Mouse (Mus musculus) CD4-positive, CD25-positive, alpha-beta regulatory T cell, adult 4 months (primary cell): ENCODE data around the gene Itgb2. TPM values are rescaled to one million over a fixed set of nuclear protein-coding genes. Genes with fewer than 3 reads are reported as not detected.

Experiments
- ATAC-seq: one replicate; pipeline ENCODE4 v1.8.0; 2017
- polyA plus RNA-seq, 2 experiments: library from polyadenylated mRNA; unstranded; fragments of 100-300 nt; shearing (Covaris generic); gene quantifications; one replicate each; pipeline ENCODE4 v1.2.1; 2017

Itgb2 gene
- polyA plus RNA-seq, 2 experiments from 2014 or later = 449 to 774 TPM

DNA sequence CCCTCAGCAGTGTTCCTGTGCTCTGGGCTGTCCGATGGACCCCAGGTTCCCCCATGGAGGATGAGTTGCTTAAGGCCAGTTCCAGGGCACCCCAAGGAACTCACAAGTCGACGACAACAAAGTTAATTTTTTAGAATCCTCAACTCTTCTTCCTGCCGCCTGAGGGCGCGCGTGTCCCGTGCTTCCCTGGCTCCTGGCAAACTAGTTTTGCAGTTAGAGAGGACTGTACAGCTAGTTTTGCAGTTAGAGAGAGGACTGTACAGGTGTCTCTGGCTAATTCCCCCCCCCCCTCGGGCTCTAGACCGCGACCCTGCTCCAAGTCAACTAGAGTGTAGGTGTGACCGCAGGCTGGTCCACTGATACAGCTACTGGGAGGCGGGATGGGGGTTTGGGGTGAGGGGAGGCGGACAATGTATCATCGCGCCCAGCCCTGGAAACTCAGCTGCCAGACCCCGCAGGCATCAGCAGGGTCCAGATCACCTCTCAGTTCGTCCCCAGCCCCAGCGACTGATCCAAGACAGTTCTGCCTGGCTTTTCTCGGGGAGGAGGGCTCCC lies 12.9 kb upstream of the Itgb2 start:
- ATAC-seq = peak; percentile 20

DNA sequence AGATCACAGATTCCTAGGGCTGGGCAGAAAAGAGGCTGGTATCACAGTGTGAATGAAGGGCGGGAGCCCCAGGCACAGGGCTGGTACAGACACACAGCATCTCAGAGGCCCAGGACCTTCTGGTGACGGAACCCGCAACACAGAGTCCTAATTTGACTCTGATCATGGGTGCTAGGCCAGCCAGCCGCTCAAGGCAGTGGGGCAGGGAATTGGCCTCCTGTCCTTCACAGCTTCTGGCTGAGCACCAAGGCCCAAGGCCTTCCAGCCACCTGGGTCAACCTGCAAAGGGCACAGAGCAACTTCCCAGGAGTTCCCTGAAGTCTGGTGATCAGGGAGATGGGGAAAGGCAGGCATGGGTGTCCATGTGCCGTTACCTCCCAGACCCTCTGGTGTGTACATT lies 12.3 kb upstream of the Itgb2 start:
- ATAC-seq = no peak

DNA sequence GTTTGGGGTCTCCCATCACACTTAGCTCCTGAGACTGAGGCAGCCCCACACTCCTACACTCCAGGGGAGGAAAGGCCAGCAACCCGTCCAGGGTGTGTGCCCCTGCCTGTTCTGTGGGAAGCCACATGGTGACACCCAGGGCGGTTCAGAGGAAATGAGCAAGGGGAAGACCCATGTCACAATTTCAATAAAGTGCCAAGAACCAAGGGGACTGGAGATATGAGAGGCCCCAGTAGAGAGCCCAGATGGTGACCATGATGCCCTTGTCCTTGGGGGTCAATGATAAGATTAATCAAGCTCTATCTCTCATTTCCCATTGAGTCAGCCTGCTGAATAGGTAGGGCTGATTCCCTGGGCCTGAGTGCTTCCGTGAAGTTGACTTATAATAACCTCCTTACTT lies 10.9 kb upstream of the Itgb2 start:
- no peak for ATAC-seq

DNA sequence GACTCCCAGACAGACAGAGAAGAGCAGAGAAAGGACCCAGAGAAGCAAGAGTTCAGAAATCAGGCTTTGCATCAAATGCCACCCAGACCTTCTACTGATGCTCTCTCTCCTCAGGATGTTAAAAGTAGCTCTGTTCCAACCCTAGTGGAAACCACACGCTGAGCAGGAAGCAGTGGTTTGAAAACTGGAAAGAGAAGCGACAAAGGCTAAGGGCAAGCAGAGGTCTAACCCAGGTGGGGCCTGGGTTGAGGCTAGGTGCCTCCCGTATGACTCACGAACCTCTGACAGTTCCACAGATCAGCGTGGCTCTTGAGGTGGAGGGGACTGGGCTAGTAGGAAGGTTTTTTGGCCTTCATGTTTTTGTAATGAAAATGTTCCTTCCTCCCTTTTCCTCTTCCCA lies 9.6 kb upstream of the Itgb2 start:
- ATAC-seq = peak; percentile 53

- ATAC-seq = peak; percentile 75
Observed at GRCm38 (mm10) chr10:77522021-77522731, 7.9 kb upstream of the Itgb2 start.

DNA sequence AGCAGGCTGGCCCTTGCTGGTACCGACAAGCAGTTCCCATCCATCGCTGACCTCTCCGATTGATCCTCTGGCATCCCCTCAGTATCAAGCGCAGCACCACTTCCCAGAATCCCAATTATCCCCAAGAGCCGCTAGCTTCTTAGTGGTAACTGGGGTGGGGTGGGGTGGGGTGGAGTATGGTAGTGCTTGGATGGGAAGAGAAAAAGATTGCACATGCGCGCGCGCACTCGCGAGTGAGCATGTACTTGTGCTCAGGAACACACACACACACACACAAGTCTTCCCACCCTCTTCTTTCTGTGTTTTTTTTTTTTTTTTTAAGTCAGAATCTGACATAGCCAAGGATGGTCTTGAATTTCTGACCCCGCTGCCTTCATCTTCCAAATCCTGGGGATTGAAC lies 7.3 kb upstream of the Itgb2 start:
- ATAC-seq = no peak

DNA sequence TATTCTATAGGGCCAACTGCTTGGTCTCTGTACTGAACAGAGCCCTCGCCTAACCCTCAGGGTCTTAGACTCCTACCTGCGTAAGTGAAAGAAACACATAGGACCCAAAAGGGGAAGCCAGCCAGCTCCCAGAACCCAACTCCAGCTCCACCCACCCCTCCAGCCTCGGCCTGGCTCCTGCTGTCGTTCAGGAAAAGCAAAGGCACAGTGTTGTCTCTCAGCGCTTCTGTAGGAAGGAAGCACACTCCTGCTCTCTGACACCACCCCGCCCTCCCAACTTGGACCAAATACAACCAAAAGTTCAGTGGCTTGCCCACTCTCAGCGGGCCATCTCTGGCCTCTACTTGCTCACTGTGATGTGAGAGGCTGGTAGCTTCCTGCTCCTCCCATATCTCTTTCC lies 6.7 kb upstream of the Itgb2 start:
- no peak for ATAC-seq

DNA sequence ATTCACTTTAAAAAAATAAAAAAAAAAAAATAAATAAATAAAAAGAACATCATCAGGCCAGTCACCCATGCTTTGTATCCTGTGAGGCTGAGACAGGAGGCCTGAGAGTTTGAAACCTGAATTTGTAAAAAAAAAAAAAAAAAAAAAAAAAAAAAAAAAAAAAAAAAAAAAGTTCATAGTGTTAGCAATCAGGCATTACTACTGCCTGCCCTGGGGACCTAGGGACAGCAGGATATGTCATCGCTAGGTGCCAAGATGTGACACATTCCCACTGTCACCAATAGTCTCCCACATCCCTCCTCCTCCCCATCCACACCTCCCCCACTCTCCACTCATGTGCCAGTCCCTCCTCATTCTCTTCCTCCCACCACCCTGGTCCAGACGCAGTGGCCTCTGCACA lies 3.6 kb upstream of the Itgb2 start:
- no peak for ATAC-seq

GRCm38 (mm10) chr10:77528634-77529033 lies 1.4 kb upstream of the Itgb2 start:
- ATAC-seq = no peak

- ATAC-seq = no peak
Observed at GRCm38 (mm10) chr10:77531026-77532019, 1.3 kb downstream of the Itgb2 start.

DNA sequence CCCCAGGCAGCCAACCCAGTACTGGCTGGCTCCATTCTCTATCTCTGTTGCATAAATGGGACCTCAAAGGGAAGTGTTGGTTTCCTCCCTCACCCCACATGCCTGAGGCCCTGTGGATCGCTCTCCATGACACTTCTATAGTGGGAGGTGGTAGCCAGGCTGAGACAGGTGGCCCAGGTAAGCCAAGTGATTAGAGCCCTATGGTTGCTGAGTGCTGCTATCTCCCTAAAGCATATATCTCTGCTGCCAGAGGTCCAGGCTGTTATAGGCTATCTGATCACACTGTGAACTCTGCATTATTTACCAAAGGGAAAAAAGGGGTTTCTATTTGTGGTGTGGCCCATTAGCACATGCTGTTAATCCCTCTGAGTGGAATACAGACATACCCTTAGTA lies 2.0 kb downstream of the Itgb2 start:
- ATAC-seq = no peak

DNA sequence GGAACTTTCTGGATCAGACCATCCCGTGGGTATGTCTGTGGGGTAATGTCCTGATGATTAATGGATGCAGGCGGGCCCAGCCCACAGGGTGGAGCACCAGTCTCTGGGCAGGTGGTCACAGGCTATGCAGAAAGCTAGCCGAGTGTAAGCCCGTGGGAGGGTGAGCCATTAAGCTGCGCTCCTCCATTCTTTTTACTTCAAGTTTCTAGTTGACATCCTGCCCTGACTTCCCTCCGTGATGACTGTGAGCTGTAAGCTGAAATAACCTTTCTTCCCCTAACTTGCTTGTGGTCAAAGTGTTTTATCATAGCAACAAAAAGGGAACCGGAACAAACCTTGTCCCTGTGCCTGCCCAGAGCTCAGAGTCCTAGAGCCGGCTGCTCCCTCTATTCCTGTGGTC lies 6.7 kb downstream of the Itgb2 start:
- peak; percentile 57 for ATAC-seq

DNA sequence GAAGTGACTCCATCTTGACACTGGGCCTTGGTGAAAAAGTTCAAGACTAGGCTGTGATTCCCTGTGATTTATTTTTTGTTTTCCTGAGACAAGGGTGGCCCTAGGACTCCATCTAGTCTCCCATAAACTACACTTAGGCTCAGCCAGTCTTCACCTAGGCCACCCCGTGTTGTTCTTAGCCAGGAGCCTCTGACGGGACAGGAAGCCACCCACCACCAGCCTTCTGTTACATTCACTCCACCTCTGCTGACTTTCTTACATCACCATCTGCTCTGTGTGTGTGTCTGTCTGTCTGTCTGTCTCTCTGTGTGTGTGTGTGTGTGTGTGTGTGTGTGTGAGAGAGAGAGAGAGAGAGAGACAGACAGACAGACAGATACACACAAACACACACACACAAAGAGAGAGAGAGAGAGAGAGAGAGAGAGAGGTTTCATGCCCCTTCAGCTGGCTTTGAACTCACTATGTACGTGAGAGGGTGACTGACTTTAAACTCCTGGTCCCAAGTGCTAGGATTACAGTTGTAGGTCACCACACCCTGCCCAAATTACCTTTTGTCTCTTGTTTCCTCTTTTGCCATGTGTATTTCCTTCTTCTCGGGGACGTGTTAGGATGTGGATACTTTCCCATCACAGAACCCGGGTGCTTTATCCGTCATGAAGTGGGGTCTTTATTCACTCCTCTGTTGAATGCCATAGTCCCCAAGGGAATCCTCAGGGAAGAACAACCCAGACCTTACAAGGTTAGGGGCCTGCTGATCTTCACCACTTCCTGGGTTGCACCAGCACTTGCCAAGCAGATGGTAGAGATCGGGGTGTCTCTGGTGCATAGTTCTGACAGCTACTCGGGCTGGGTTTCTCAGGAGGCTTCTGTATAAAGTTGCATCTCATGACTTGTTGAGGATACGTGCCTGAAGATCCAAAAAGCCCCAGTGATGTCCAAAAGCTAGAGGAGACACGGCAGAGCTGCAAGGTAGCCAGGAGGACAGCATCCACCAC lies 7.5 kb downstream of the Itgb2 start:
- ATAC-seq = peak; percentile 80

GRCm38 (mm10) chr10:77539320-77539945 lies 9.4 kb downstream of the Itgb2 start:
- no peak for ATAC-seq

GRCm38 (mm10) chr10:77540576-77541102 lies 10.6 kb downstream of the Itgb2 start:
- no peak for ATAC-seq

DNA sequence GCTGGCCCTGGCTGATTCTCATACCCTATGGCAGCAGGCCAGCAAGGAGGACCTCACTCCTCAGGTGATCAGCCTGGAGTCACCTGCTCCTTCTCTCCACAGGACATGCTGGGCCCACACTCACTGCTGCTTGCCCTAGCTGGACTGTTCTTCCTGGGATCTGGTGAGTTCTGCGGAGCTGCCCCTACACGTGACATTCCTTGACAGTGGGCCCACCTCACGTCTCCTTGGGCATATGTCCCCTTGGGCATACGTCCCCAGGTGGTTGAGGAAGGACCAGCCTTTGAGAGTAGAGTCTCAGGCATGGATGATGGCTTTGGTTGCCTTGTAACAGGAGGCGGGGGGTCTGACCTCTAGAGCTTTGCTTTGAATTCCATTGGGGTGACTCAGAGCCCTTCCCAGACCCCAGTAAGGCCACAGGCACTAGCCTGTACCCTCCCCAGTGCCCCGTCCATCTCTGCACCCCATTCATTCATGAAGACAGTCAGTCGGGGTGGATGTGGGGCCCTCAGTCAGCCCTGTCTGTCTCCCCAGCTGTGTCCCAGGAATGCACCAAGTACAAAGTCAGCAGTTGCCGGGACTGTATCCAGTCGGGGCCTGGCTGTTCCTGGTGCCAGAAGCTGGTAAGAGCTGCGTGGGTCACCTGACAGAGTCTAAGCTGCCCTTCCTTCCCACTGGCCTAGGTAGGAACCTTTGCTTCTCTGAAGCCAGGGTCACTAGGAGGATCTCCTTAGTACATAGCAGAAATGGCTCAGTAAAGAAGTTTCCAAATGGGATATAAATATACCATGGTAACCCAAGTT lies 12.0 kb downstream of the Itgb2 start:
- no peak for ATAC-seq

DNA sequence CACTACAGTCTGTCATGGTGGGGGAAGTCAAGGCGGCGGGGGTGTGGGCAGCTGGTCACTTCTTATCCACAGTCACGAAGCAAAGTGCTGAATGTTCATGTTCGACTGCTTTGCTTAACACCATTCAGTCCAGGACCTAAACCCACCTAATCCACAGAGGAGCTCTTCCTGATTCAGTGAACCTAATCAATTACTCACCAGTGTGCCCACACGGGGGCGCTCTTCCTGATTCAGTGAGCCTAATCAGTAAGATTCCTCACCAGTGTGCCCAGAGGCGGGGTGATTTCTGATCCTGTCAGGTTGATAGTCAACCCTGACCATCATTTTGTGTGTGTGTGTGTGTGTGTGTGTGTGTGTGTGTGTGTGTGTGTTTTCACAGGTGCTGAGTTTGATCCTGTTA lies 13.2 kb downstream of the Itgb2 start:
- peak; percentile 56 for ATAC-seq

DNA sequence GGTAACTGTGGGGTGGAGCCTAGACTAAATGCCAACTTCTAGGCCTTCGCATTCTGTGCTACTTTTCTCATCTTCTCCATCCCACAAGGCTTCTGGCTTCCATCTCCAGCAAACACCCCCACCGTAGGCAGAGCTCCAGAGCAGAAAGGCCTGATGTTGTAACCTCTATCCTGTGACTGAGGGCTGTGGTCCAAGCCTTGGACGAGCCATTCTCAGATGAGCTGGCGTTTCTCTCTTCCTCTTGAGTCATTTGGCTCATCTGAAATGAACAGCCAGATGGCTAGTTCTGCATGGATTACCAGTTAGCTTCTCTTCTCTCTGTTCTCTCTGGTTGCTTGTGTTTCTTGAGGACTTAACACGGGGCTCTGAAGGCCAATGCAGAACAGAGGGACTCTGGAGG lies 14.9 kb downstream of the Itgb2 start:
- ATAC-seq = no peak

- ATAC-seq = no peak
Observed at GRCm38 (mm10) chr10:77548576-77548975, 18.5 kb downstream of the Itgb2 start.

- ATAC-seq = no peak
Observed at GRCm38 (mm10) chr10:77550874-77551273, 20.8 kb downstream of the Itgb2 start.

DNA sequence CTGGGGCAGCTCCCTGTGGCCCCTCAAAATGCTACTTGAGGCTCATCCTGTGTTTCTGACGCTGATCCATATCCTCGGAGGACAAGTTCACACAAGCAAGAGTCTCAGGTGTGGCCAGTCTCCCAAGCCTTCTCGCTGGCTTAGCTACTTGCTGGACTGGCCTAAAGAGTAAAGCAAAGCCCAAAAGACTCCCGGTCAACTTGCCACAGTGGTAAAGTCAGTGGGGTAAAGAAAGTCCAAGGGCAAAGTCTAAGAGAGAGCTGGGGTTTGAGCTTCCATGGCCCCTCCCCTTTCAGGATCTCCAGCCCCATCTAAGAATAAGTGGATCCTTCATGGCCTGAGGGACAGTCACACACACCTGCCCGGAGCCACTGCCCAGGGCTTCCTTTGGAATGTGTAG lies 22.1 kb downstream of the Itgb2 start:
- no peak for ATAC-seq
